Mouse (Mus musculus) heart, embryonic 12.5 days (tissue): ENCODE results near the gene Lamtor1. TPM values are rescaled to one million over a fixed set of nuclear protein-coding genes. Genes with fewer than 3 reads are reported as not detected.
A peak's percentile ranks its signal among the peaks of the same experiment; 100 is the strongest.

Experiments used
- ATAC-seq: fragments of 200-750 bp; cut with Nextera tagmentation; 2 replicates; pipeline ENCODE4 v1.8.0; 2017; ENCODE audit warnings: moderate TSS enrichment, moderate library complexity; ENCODE audit not compliant: insufficient number of reproducible peaks, low FRiP score
- H3K27ac ChIP-seq: fragments of 300-500 bp; sonication (generic); 2 replicates; pipeline ENCODE4 v1.5.1; 2016; ENCODE audit warnings: mild to moderate bottlenecking, moderate library complexity; ENCODE audit not compliant: poor library complexity, severe bottlenecking
- H3K27me3 ChIP-seq: fragments of 300-500 bp; sonication (generic); replicated peaks from 2 replicates; pipeline ENCODE4 v1.6.1; 2016; ENCODE audit warnings: mild to moderate bottlenecking, moderate library complexity
- H3K36me3 ChIP-seq: fragments of 300-500 bp; sonication (generic); 2 replicates; pipeline ENCODE4 v1.6.1; 2016; ENCODE audit warnings: mild to moderate bottlenecking, moderate library complexity
- H3K4me1 ChIP-seq: fragments of 300-500 bp; sonication (generic); replicated peaks from 2 replicates; pipeline ENCODE4 v1.6.1; 2016; ENCODE audit warnings: mild to moderate bottlenecking
- H3K4me2 ChIP-seq: fragments of 300-500 bp; sonication (generic); 2 replicates; pipeline ENCODE4 v1.6.1; 2016; ENCODE audit warnings: mild to moderate bottlenecking, moderate library complexity
- H3K4me3 ChIP-seq: fragments of 300-500 bp; sonication (generic); 2 replicates; pipeline ENCODE4 v1.5.1; 2016; ENCODE audit warnings: mild to moderate bottlenecking
- H3K9ac ChIP-seq: fragments of 300-500 bp; sonication (generic); 2 replicates; pipeline ENCODE4 v1.6.1; 2016; ENCODE audit warnings: mild to moderate bottlenecking, moderate library complexity
- H3K9me3 ChIP-seq: fragments of 300-500 bp; sonication (generic); replicated peaks from 2 replicates; pipeline ENCODE4 v1.6.1; 2016; ENCODE audit warnings: mild to moderate bottlenecking, moderate library complexity
- WGBS: fragments of 180-500 bp; shearing (Covaris S2); methylation state at CpG from one replicate; pipeline ENCODE4 v1.1.7; 2016; 5-methylcytosine and 5-hydroxymethylcytosine counted together
- microRNA-seq: library from miRNA; unstranded; fragments of <30 nt; microRNA quantifications from one replicate; pipeline ENCODE4, GENCODE M21; 2017
- polyA plus RNA-seq: library from polyadenylated mRNA; unstranded; fragments of >200 nt; fragmentation: Nextera tagmentation; extraction: Ambion mirVana; gene quantifications from 2 replicates; pipeline ENCODE4 v1.2.1, GENCODE M21; 2016

Lamtor1 gene
- polyA plus RNA-seq, 1 experiment from 2014 or later, result 128 TPM

- Histone ChIP-seq H3K9me3 (no peaks in the 10 kb centered on the region), H3K4me2 (peak overlapping the region; percentile 75), H3K9ac (peak overlapping the region; percentile 87), H3K36me3 (peaks cover 9% of the 10 kb centered on the region), H3K27me3 (no peaks in the 10 kb centered on the region), H3K4me3 (peak overlapping the region; percentile 70), H3K4me1 (peaks cover 56% of the 10 kb centered on the region), H3K27ac (peak overlapping the region; percentile 99)
- no peak for ATAC-seq
- 42% methylated on average over 2 of the region's 2 CpGs for WGBS
Observed at GRCm38 (mm10) chr7:101971721-101972120, 66.0 kb downstream of the Lamtor1 start.

GRCm38 (mm10) chr7:101973730-101974129, 68.0 kb downstream of the Lamtor1 start:
- no peak overlapping the region for H3K27ac ChIP-seq
- H3K27me3 ChIP-seq, result no peaks in the 10 kb centered on the region
- no peak overlapping the region for H3K4me3 ChIP-seq
- WGBS, result 80% methylated on average over 3 of the region's 3 CpGs
- H3K9me3 ChIP-seq, result no peaks in the 10 kb centered on the region
- H3K36me3 ChIP-seq, result peaks cover 21% of the 10 kb centered on the region
- no peak overlapping the region for H3K9ac ChIP-seq
- no peak for ATAC-seq
- H3K4me1 ChIP-seq, result peaks cover 40% of the 10 kb centered on the region
- no peak overlapping the region for H3K4me2 ChIP-seq

GRCm38 (mm10) chr7:101974505-101974904, 68.8 kb downstream of the Lamtor1 start:
- no peak overlapping the region for H3K27ac ChIP-seq
- no peaks in the 10 kb centered on the region for H3K27me3 ChIP-seq
- no peaks in the 10 kb centered on the region for H3K9me3 ChIP-seq
- peaks cover 36% of the 10 kb centered on the region for H3K4me1 ChIP-seq
- no peak overlapping the region for H3K9ac ChIP-seq
- 34% methylated on average over 2 of the region's 2 CpGs for WGBS
- no peak for ATAC-seq
- H3K36me3 ChIP-seq, result peaks cover 24% of the 10 kb centered on the region
- H3K4me3 ChIP-seq, result no peak overlapping the region
- H3K4me2 ChIP-seq, result no peak overlapping the region

Small RNA genes lying within 50 kb of the gene (microRNA-seq; reads per million reads assigned to microRNA genes)
- not detected for gene Gm22655

Other genes with a start within 250 kb of the Lamtor1 start
- 44.8 and 47.8 TPM in 2 replicates for gene Clpb, start 242.3 kb upstream of the Lamtor1 start, polyA plus RNA-seq
- gene Phox2a, start 87.6 kb upstream of the Lamtor1 start, polyA plus RNA-seq, result 0.10 TPM in 1 of 2 replicates, not detected in the other
- gene Inppl1, start 67.7 kb upstream of the Lamtor1 start, polyA plus RNA-seq, result 44.8 and 56.8 TPM in 2 replicates
- not detected in 2 replicates for gene Folr2, start 48.7 kb upstream of the Lamtor1 start, polyA plus RNA-seq
- gene Anapc15, start 42.2 kb upstream of the Lamtor1 start, polyA plus RNA-seq, result 58.0 and 61.0 TPM in 2 replicates
- 4.1 TPM in 2 replicates for gene Folr1, start 35.1 kb upstream of the Lamtor1 start, polyA plus RNA-seq
- 0.42 and 0.45 TPM in 2 replicates for gene Tomt, start 455 bp downstream of the Lamtor1 start, polyA plus RNA-seq
- 4.2 and 5.0 TPM in 2 replicates for gene Lrrc51, start 28.0 kb downstream of the Lamtor1 start, polyA plus RNA-seq
- 67.8 and 70.6 TPM in 2 replicates for gene Numa1, start 28.2 kb downstream of the Lamtor1 start, polyA plus RNA-seq
- gene Il18bp, start 112.8 kb downstream of the Lamtor1 start, polyA plus RNA-seq, result 1.8 TPM in 2 replicates
- 19.9 and 21.3 TPM in 2 replicates for gene Rnf121, start 159.6 kb downstream of the Lamtor1 start, polyA plus RNA-seq
- gene Xndc1, start 159.6 kb downstream of the Lamtor1 start, polyA plus RNA-seq, result 26.5 and 27.5 TPM in 2 replicates
- gene Xntrpc, start 159.8 kb downstream of the Lamtor1 start, polyA plus RNA-seq, result 0.90 and 1.5 TPM in 2 replicates
- 0.15 and 0.58 TPM in 2 replicates for gene Trpc2, start 177.2 kb downstream of the Lamtor1 start, polyA plus RNA-seq
- 8.0 and 9.0 TPM in 2 replicates for gene Art1, start 195.8 kb downstream of the Lamtor1 start, polyA plus RNA-seq
- gene Art5, start 203.6 kb downstream of the Lamtor1 start, polyA plus RNA-seq, result 1.4 and 2.3 TPM in 2 replicates
- not detected in 2 replicates for gene Chrna10, start 210.9 kb downstream of the Lamtor1 start, polyA plus RNA-seq